Mouse (Mus musculus): ENCODE measurements at regions not wholly inside any gene's neighbourhood (a gene's known extent, or its start where the extent isn't known, plus 50 kb on each side); places are given as distances from the start of the nearest gene placed in this dataset.

- DNase-seq (ENCODE audit: low spot score) (peak; percentile 27), ATAC-seq (replicated peaks; ENCODE audit: low FRiP score, low read depth) (no peak)
- WGBS: 63% methylated on average over 6 of the region's 6 CpGs
- no peak for TF ChIP-seq CTCF (IDR thresholded peaks at IDR 0.05; ENCODE audit: low read depth)
- no peak overlapping the region for H3K27ac ChIP-seq
- H3K9ac ChIP-seq (ENCODE audit: low read depth, low read length): no peak overlapping the region
- H3K4me1 ChIP-seq (replicated peaks; ENCODE audit: insufficient read depth, low read length): no peaks in the 10 kb centered on the region
- H3K4me3 ChIP-seq (replicated peaks; ENCODE audit: low read depth, low read length): no peak overlapping the region
- no peaks in the 10 kb centered on the region for H3K27me3 ChIP-seq (ENCODE audit: insufficient read depth, low read length)
- no peaks in the 10 kb centered on the region for H3K9me3 ChIP-seq (replicated peaks; ENCODE audit: low read length)
- H3K4me2 ChIP-seq (ENCODE audit: low read length): no peak overlapping the region
- no peaks in the 10 kb centered on the region for H3K36me3 ChIP-seq (ENCODE audit: insufficient read depth, low read length)
Measured at GRCm38 (mm10) chr11:8293322-8294014, 370.9 kb downstream of the Tns3 start.

GRCm38 (mm10) chr11:8285271-8285670 lies 379.1 kb downstream of the Tns3 start:
- H3K4me1 ChIP-seq (replicated peaks; ENCODE audit: insufficient read depth, low read length): no peaks in the 10 kb centered on the region
- H3K36me3 ChIP-seq (ENCODE audit: insufficient read depth, low read length): no peaks in the 10 kb centered on the region
- no peak for TF ChIP-seq CTCF (IDR thresholded peaks at IDR 0.05; ENCODE audit: low read depth)
- 86% methylated on average over 1 of the region's 1 CpGs for WGBS
- H3K27me3 ChIP-seq (ENCODE audit: insufficient read depth, low read length): no peaks in the 10 kb centered on the region
- H3K9me3 ChIP-seq (replicated peaks; ENCODE audit: low read length): no peaks in the 10 kb centered on the region
- H3K4me2 ChIP-seq (ENCODE audit: low read length): no peak overlapping the region
- H3K9ac ChIP-seq (ENCODE audit: low read depth, low read length): no peak overlapping the region
- ATAC-seq (replicated peaks; ENCODE audit: low FRiP score, low read depth) (no peak), DNase-seq (ENCODE audit: low spot score) (peak; percentile 14)
- no peak overlapping the region for H3K27ac ChIP-seq
- no peak overlapping the region for H3K4me3 ChIP-seq (replicated peaks; ENCODE audit: low read depth, low read length)

GRCm38 (mm10) chr11:8275203-8275602 lies 389.1 kb downstream of the Tns3 start:
- DNase-seq (ENCODE audit: low spot score): peak; percentile 34
- Histone ChIP-seq H3K27me3 (ENCODE audit: insufficient read depth, low read length) (no peaks in the 10 kb centered on the region), H3K9me3 (replicated peaks; ENCODE audit: low read length) (no peaks in the 10 kb centered on the region), H3K4me3 (replicated peaks; ENCODE audit: low read depth, low read length) (no peak overlapping the region), H3K4me2 (ENCODE audit: low read length) (no peak overlapping the region), H3K36me3 (ENCODE audit: insufficient read depth, low read length) (no peaks in the 10 kb centered on the region), H3K4me1 (replicated peaks; ENCODE audit: insufficient read depth, low read length) (no peaks in the 10 kb centered on the region), H3K27ac (no peak overlapping the region), H3K9ac (ENCODE audit: low read depth, low read length) (no peak overlapping the region)
- no peak for TF ChIP-seq CTCF (IDR thresholded peaks at IDR 0.05; ENCODE audit: low read depth)
- no peak for ATAC-seq (replicated peaks; ENCODE audit: low FRiP score, low read depth)
- 54% methylated on average over 4 of the region's 4 CpGs for WGBS

- Histone ChIP-seq H3K27ac (no peak overlapping the region), H3K4me3 (replicated peaks; ENCODE audit: low read depth, low read length) (no peak overlapping the region), H3K9ac (ENCODE audit: low read depth, low read length) (no peak overlapping the region), H3K4me2 (ENCODE audit: low read length) (no peak overlapping the region), H3K9me3 (replicated peaks; ENCODE audit: low read length) (no peaks in the 10 kb centered on the region), H3K36me3 (ENCODE audit: insufficient read depth, low read length) (no peaks in the 10 kb centered on the region), H3K27me3 (ENCODE audit: insufficient read depth, low read length) (no peaks in the 10 kb centered on the region), H3K4me1 (replicated peaks; ENCODE audit: insufficient read depth, low read length) (no peaks in the 10 kb centered on the region)
- ATAC-seq (replicated peaks; ENCODE audit: low FRiP score, low read depth) (no peak; the same call in 1 of the 2 replicates), DNase-seq (ENCODE audit: low spot score) (no peak)
- 49% methylated on average over 2 of the region's 2 CpGs for WGBS
- no peak for TF ChIP-seq CTCF (IDR thresholded peaks at IDR 0.05; ENCODE audit: low read depth)
Measured at GRCm38 (mm10) chr11:8269171-8269570, 395.2 kb downstream of the Tns3 start.

GRCm38 (mm10) chr11:8254036-8254435 lies 410.3 kb downstream of the Tns3 start:
- Histone ChIP-seq H3K4me1 (replicated peaks; ENCODE audit: insufficient read depth, low read length) (no peaks in the 10 kb centered on the region), H3K27me3 (ENCODE audit: insufficient read depth, low read length) (no peaks in the 10 kb centered on the region), H3K4me3 (replicated peaks; ENCODE audit: low read depth, low read length) (no peak overlapping the region), H3K9me3 (replicated peaks; ENCODE audit: low read length) (no peaks in the 10 kb centered on the region), H3K27ac (no peak overlapping the region), H3K4me2 (ENCODE audit: low read length) (no peak overlapping the region), H3K9ac (ENCODE audit: low read depth, low read length) (no peak overlapping the region), H3K36me3 (ENCODE audit: insufficient read depth, low read length) (no peaks in the 10 kb centered on the region)
- TF ChIP-seq CTCF (IDR thresholded peaks at IDR 0.05; ENCODE audit: low read depth): no peak
- DNase-seq (ENCODE audit: low spot score) (no peak), ATAC-seq (replicated peaks; ENCODE audit: low FRiP score, low read depth) (no peak)
- 62% methylated on average over 2 of the region's 2 CpGs for WGBS

GRCm38 (mm10) chr11:8251360-8251759 lies 413.0 kb downstream of the Tns3 start:
- no peak for TF ChIP-seq CTCF (IDR thresholded peaks at IDR 0.05; ENCODE audit: low read depth)
- no peaks in the 10 kb centered on the region for H3K36me3 ChIP-seq (ENCODE audit: insufficient read depth, low read length)
- ATAC-seq (replicated peaks; ENCODE audit: low FRiP score, low read depth) (no peak), DNase-seq (ENCODE audit: low spot score) (no peak)
- H3K4me1 ChIP-seq (replicated peaks; ENCODE audit: insufficient read depth, low read length): no peaks in the 10 kb centered on the region
- no peak overlapping the region for H3K4me3 ChIP-seq (replicated peaks; ENCODE audit: low read depth, low read length)
- H3K27me3 ChIP-seq (ENCODE audit: insufficient read depth, low read length): no peaks in the 10 kb centered on the region
- H3K27ac ChIP-seq: no peak overlapping the region
- H3K4me2 ChIP-seq (ENCODE audit: low read length): no peak overlapping the region
- no peak overlapping the region for H3K9ac ChIP-seq (ENCODE audit: low read depth, low read length)
- WGBS: 65% methylated on average over 2 of the region's 2 CpGs
- H3K9me3 ChIP-seq (replicated peaks; ENCODE audit: low read length): no peaks in the 10 kb centered on the region

- DNase-seq (ENCODE audit: low spot score): peak; percentile 12
- 19% methylated on average over 8 of the region's 8 CpGs for WGBS
Measured at GRCm38 (mm10) chr11:8249468-8249867, 414.9 kb downstream of the Tns3 start.

More at GRCm38 (mm10) chr11:8249468-8249867, 414.9 kb downstream of the Tns3 start:
- Histone ChIP-seq H3K4me1 (replicated peaks; ENCODE audit: insufficient read depth, low read length) (no peaks in the 10 kb centered on the region), H3K27me3 (ENCODE audit: insufficient read depth, low read length) (no peaks in the 10 kb centered on the region), H3K36me3 (ENCODE audit: insufficient read depth, low read length) (no peaks in the 10 kb centered on the region), H3K4me2 (ENCODE audit: low read length) (no peak overlapping the region), H3K4me3 (replicated peaks; ENCODE audit: low read depth, low read length) (no peak overlapping the region), H3K27ac (no peak overlapping the region), H3K9ac (ENCODE audit: low read depth, low read length) (no peak overlapping the region), H3K9me3 (replicated peaks; ENCODE audit: low read length) (no peaks in the 10 kb centered on the region)
- no peak for TF ChIP-seq CTCF (IDR thresholded peaks at IDR 0.05; ENCODE audit: low read depth)
- no peak for ATAC-seq (replicated peaks; ENCODE audit: low FRiP score, low read depth)
